Mouse (Mus musculus) heart, adult 2 months (tissue): ENCODE results near the gene Pdzd7.

Experiments
- CTCF ChIP-seq: fragments of 200-600 bp; IDR thresholded peaks from 2 replicates; pipeline ENCODE4 v1.8.1; 2022; ENCODE audit warnings: antibody characterized with exemption, mild to moderate bottlenecking, moderate library complexity
- EP300 ChIP-seq: fragments of 200-500 bp; IDR thresholded peaks from 2 replicates; pipeline ENCODE4 v1.6.1; 2011; ENCODE audit warnings: low read depth, low read length, control low read depth; ENCODE audit not compliant: insufficient read depth
- POLR2A ChIP-seq: fragments of 200-500 bp; IDR thresholded peaks from 2 replicates; pipeline ENCODE4 v1.6.1; 2011; ENCODE audit warnings: mild to moderate bottlenecking, low read depth, low read length, control low read depth; ENCODE audit not compliant: insufficient read depth

GRCm38 (mm10) chr19:45063565-45064292 is 18.2 kb upstream of the Pdzd7 start:
- no peak for TF ChIP-seq POLR2A
- no peak for TF ChIP-seq EP300
- peak; percentile 77 for TF ChIP-seq CTCF
